Mouse (Mus musculus) cerebellum, adult 8-10 months (tissue): ENCODE measurements around the gene Lrrc7.
"Not testable (repeated sequence)": the region's sequence is repeated elsewhere in the genome, so short reads cannot be mapped to it uniquely, and the experiment has no call there.

ENCODE experiments used
- DNase-seq: peaks from one replicate; pipeline ENCODE4 v3.0.0; 2022

The Lrrc7 gene

DNA sequence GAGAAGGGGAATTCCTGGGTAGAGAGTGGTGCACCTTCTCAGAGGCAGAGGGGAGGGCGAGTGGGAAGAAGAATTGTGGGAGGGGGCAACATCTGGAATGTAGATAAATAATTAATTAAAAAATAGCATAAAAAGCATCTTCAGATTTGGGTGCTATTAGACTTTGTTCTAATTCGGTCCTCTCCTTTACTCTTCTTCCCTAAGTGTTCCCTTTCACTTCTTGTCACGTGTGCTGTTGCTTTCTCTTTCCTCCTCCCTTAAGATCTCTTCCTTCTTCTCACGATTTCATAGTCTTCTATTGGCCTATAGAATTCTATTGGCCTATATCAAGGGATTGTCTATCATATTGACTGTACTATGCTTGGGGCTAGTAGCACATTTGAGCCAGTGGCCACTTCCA is 398.9 kb downstream of the Lrrc7 start:
- no peak for DNase-seq

DNA sequence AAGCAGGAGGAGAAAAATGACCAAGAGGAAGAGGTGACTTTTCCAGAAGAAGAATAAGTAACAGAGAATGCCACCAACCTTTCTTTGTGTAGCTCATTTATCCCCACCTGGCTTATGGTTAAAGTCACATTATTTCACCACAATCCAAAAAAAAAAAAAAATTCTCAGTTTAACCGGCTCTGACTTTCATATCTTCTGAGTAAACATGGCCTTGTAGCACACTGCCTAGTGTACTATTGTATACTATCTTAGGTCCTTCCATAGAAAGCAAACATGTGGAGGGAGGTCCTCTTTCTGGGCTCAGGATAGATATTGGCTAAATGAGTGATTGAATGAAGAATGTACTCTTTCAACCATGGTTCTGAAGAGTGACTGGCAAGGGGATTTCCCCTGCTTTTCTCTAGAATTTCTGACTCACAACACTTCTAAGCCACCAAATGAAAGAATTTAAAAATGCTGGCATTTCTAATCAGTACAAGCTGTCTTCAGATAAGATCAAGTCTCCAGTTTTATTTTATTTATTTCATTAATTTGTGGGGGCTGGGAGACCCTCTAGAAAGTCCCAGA is 400.0 kb downstream of the Lrrc7 start:
- DNase-seq, result no peak

DNA sequence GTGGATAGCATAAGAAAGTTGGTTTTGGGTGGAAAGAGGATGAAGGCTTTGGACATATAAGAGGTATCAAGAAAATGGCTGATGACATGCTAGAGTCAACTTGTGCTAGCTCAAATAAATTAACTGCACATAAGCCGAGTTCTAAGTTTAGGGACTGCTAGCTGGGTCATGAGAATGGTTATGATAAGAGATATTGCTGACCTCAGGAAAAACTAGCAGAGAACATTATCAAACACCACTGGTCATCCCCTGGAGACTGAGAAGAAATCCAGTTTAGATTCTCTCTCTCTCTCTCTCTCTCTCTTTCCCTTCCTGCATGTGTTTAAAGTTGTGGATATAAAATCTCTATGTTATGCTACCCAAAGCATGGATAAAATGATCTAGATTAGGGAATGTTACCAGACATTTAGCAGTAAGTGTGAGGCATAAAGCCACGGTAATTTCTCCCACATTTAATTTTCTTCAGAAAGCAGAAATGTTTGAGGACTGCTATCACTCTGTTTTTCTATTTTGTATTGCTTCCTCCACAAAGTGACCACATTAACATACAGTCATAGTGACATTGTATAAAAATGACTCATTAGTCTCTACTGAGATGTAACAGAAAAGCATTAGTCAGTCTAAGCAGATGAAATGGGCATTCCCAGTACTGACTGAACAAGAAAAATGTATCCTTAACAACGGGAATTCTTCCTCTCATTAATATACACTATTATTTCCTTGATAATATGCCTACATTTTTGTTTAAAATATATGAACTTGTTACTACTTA is 406.3 kb downstream of the Lrrc7 start:
- no peak for DNase-seq

- no peak for DNase-seq
Measured at GRCm38 (mm10) chr3:158154134-158154533, 407.9 kb downstream of the Lrrc7 start.

GRCm38 (mm10) chr3:158148998-158149397 is 413.0 kb downstream of the Lrrc7 start:
- DNase-seq, result no peak

- no peak for DNase-seq
Measured at GRCm38 (mm10) chr3:158140629-158141028, 421.4 kb downstream of the Lrrc7 start.

DNA sequence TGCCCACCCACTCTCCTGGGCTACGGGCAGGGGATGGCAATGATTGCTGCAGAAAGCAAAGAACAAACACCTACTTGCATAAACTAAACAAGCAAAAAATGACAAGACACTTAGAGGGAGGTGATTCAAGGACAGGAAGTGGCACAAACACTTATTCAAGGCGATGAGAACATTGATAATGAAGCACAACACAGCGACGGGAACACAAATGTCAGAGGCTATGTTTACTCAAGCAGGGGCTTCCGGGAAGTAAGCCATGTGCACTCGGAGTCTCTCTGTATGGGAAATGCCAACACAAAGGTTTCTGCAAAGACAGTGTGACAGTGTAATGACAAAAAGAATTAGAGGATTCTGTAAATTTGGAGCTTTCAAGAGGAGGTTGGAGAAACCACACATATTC is 424.2 kb downstream of the Lrrc7 start:
- DNase-seq, result no peak

- DNase-seq, result no peak
Measured at GRCm38 (mm10) chr3:158131672-158132071, 430.3 kb downstream of the Lrrc7 start.

GRCm38 (mm10) chr3:158131233-158131632 is 430.8 kb downstream of the Lrrc7 start:
- no peak for DNase-seq

DNA sequence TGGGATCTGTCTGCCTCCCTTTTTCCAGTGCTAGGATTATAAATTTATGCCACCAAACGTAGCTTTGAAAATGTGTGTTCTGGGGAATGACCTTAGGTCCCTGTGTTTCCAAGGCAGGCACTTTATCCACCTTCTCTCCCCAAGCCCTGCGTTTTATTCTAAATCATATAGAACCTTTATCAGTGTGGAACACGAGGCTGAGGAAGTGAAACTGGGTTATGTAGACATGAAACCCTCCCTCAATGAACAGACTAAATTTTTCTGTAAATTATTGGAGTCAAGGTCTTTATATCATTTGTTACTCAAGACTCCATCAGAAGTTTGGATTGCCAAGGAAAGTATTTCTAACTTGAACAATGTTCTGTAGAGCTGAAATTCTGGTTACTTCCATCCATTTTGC is 439.1 kb downstream of the Lrrc7 start:
- DNase-seq, result no peak

- DNase-seq, result no peak
Measured at GRCm38 (mm10) chr3:158105260-158105659, 456.8 kb downstream of the Lrrc7 start.

- DNase-seq, result no peak
Measured at GRCm38 (mm10) chr3:158103467-158103866, 458.6 kb downstream of the Lrrc7 start.

- not testable (repeated sequence) for DNase-seq
Measured at GRCm38 (mm10) chr3:158102530-158102929, 459.5 kb downstream of the Lrrc7 start.

DNA sequence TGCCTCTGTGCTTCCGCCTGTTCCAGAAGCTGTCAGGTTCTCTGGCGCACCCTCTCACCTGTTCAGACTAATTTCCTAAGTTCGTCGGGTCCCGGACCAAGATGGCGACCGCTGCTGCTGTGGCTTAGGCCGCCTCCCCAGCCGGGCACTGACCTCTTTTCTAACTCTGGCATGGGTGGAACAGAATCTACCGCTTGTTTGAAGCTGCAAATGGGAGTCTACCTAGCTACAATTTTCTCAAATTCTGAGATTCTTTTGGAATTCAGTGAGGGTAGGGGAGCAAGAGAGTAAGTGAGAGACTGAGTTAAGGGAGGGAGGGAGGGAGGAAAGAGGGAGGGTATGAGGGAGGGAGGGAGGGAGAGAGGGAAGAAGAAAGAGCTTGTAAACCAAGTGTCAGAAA is 460.0 kb downstream of the Lrrc7 start:
- not testable (repeated sequence) for DNase-seq

DNA sequence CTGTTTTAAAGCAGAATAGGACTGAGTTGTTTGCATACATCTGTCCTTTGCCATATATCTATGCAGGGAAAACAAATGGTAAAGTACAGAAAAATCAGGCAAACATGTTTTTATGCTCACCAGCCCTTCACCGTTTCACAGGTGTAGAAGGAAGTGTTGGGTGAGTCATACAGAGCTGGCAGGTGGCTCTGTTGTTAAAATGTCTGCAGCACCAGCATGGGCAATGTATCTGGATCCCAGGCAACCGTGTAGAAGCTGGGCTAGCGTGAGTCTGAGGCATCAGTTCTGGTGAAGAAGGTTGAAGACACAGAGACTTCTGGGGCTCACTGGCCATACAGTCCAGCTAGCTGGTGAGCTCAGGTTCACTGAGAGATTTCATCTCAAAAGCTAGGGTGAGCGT is 468.1 kb downstream of the Lrrc7 start:
- no peak for DNase-seq

- DNase-seq, result no peak
Measured at GRCm38 (mm10) chr3:158091601-158092000, 470.4 kb downstream of the Lrrc7 start.

- DNase-seq, result no peak
Measured at GRCm38 (mm10) chr3:158077828-158078227, 484.2 kb downstream of the Lrrc7 start.

DNA sequence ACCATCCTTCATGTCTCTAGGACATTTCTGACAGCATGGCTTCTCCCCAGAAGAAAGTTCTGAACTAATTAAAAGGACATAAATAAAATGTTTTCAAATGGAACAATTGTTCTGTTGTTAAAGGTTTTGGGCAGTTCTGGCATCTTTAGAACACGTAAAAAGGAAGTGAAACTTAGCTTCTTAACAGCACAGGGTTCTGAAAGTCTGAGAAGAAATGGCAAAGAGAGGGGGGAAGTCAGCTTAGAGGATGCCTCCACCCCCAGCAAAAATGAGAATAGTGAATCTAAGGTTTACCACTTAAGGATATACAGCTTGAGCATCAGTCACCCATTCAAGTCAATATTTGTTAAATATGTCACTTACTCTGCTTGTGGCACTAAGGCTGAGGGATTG is 484.6 kb downstream of the Lrrc7 start:
- no peak for DNase-seq

GRCm38 (mm10) chr3:158076685-158077379 is 485.2 kb downstream of the Lrrc7 start:
- DNase-seq, result no peak

GRCm38 (mm10) chr3:158075004-158075403 is 487.0 kb downstream of the Lrrc7 start:
- no peak for DNase-seq

DNA sequence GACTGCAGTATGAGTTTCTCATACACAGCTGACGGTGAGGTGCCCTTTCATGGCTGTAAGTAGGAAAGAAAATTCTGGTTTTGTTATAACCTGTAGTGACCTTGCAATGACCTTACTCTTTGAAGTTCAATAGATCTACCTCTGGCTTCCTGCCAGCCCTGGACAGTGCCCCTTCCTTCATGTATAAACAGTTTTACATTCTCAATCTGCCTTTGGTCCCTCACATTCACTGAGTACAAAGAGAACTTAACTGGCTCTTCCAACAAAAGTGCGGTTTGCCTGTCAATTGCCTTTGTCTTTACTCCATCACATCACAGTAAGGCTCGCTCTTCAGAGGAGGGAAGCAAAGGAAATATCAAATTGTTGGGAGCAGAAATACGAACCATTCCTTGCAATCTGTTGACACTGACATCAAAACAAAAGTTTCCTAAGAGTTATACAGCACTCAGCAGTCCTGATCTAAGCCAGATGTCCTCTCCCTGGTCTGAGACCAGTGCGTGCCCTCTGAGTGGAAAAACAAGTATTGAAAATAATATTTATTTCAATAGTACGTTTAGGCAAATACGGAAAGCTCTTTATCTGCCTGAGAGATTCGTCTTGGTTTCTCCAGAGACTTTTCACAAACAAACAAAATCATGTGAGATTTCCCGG is 493.3 kb downstream of the Lrrc7 start:
- no peak for DNase-seq

GRCm38 (mm10) chr3:158067916-158068315 is 494.1 kb downstream of the Lrrc7 start:
- DNase-seq, result no peak

DNA sequence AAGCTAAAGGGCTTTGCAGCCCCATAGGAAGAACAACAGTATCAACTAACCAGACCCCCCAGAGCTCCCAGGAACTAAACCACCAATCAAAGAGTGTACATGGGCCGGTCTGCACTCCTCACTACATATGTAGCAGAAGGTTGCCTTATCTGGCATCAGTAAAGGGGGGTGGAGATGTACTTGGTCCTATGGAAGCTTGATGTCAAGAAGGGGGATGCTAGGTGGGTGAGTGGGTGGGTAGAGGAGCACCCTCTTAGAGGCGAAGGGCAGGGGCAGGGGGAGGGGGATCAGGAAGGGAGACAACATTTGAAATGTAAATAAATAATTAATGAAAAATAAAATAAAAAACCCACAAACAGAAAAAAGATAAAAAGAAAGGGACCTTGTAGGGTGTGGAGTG is 496.8 kb downstream of the Lrrc7 start:
- no peak for DNase-seq
